Mouse (Mus musculus) testis, adult 2 months (tissue): ENCODE data around the gene Upb1.

Experiments
- CTCF ChIP-seq: fragments of 200-500 bp; IDR thresholded peaks from 2 replicates; pipeline ENCODE4 v1.5.1; 2012; ENCODE audit warnings: low read depth, mild to moderate bottlenecking, inconsistent platforms, low read length, moderate library complexity; ENCODE audit not compliant: control insufficient read depth, insufficient read depth, insufficient replicate concordance
- POLR2A ChIP-seq: fragments of 200-500 bp; IDR thresholded peaks from 2 replicates; pipeline ENCODE4 v1.6.1; 2012; ENCODE audit warnings: low read depth, mild to moderate bottlenecking, inconsistent platforms, low read length, moderate library complexity; ENCODE audit not compliant: control insufficient read depth

- no peak for TF ChIP-seq CTCF
- no peak for TF ChIP-seq POLR2A
Observed at GRCm38 (mm10) chr10:75450331-75450730, 49.4 kb downstream of the Upb1 start.
